In genomic region chr11:32642899-32643886, GRCm38 (mm10) we compare ENCODE assay signal across 8 mouse cellular contexts. TPM values are rescaled to one million over a fixed set of nuclear protein-coding genes. Genes with fewer than 3 reads are reported as not detected.
DNase-seq lines count a peak whose midpoint lies in the region; ATAC-seq and TF ChIP-seq lines count a peak whose summit lies in the region.

No protein-coding gene starts in this region.

- peak overlapping the region; percentile 60 to 92 (median 76) for H3K4me3 ChIP-seq in CH12.LX (replicated peaks in 1 of 3; ENCODE audit: low read depth in 2 of 3, low read length in 2 of 3, poor library complexity in 1 of 3)
- H3K4me3 ChIP-seq in brown adipose tissue, adult 24 weeks (ENCODE audit: insufficient read depth, low read depth, low read length) = peak overlapping the region; percentile 88
- H3K4me3 ChIP-seq in limb, embryonic 11.5 days (ENCODE audit: low read depth, low read length) = peak overlapping the region; percentile 96
- peak overlapping the region; percentile 99 for H3K4me3 ChIP-seq in midbrain, embryonic 14.5 days (replicated peaks; ENCODE audit: low read depth, low read length)

- under 1% methylated on average over 50 of the region's 54 CpGs for WGBS in limb, embryonic 11.5 days
- WGBS in midbrain, embryonic 14.5 days = under 1% methylated on average over 53 of the region's 54 CpGs

- DNase-seq in heart, adult 8-10 months (ENCODE audit: low spot score) = peak; percentile 24
- DNase-seq in heart, postnatal 36 days = no peak
- DNase-seq in CH12.LX (ENCODE audit: extremely low read depth) = peak; percentile 21
- peak; percentile 24 to 28 for DNase-seq in frontal cortex, postnatal 14 days (ENCODE audit: low spot score in 2 of 2)
- DNase-seq in limb, embryonic 11.5 days (ENCODE audit: low spot score) = peak; percentile 45
- DNase-seq in midbrain, embryonic 14.5 days = peak; percentile 46

- H3K36me3 ChIP-seq in CH12.LX (replicated peaks in 1 of 2; ENCODE audit: control insufficient read depth in 1 of 2, insufficient read depth in 1 of 2, low read length in 1 of 2) = peaks cover 0 to 27% of the 10 kb centered on the region in 2 experiments
- H3K36me3 ChIP-seq in limb, embryonic 11.5 days (ENCODE audit: control insufficient read depth, insufficient read depth, low read length) = no peaks in the 10 kb centered on the region
- H3K36me3 ChIP-seq in midbrain, embryonic 14.5 days (ENCODE audit: control insufficient read depth, insufficient read depth, low read length) = no peaks in the 10 kb centered on the region

- H3K27ac ChIP-seq in CH12.LX (ENCODE audit: insufficient read depth, low read depth) = peak overlapping the region; percentile 89
- H3K27ac ChIP-seq in brown adipose tissue, adult 24 weeks (replicated peaks; ENCODE audit: low read depth, low read length) = peak overlapping the region; percentile 75
- peak overlapping the region; percentile 96 for H3K27ac ChIP-seq in limb, embryonic 11.5 days (replicated peaks; ENCODE audit: low read depth, low read length)
- peak overlapping the region; percentile 97 for H3K27ac ChIP-seq in midbrain, embryonic 14.5 days (replicated peaks; ENCODE audit: low read depth, low read length)

- H3K79me2 ChIP-seq in CH12.LX (replicated peaks; ENCODE audit: control insufficient read depth, extremely low read depth, insufficient read depth, poor library complexity, severe bottlenecking) = peaks cover 49% of the 10 kb centered on the region

- no peak for TF ChIP-seq RAD21 in CH12.LX (IDR thresholded peaks at IDR 0.05; ENCODE audit: low read depth, low read length)

- peaks cover 16 to 67% of the 10 kb centered on the region in 2 experiments for H3K4me1 ChIP-seq in CH12.LX (ENCODE audit: control insufficient read depth in 1 of 2, insufficient read depth in 2 of 2)
- H3K4me1 ChIP-seq in brown adipose tissue, adult 24 weeks (ENCODE audit: control insufficient read depth, insufficient read depth, insufficient read length, low read length) = peaks cover 4% of the 10 kb centered on the region; the same call in 1 of the 2 replicates
- H3K4me1 ChIP-seq in limb, embryonic 11.5 days (ENCODE audit: control insufficient read depth, insufficient read depth, low read length) = peaks cover 9% of the 10 kb centered on the region
- H3K4me1 ChIP-seq in midbrain, embryonic 14.5 days (ENCODE audit: control insufficient read depth, insufficient read depth, low read length) = peaks cover 14% of the 10 kb centered on the region

- H3K9ac ChIP-seq in CH12.LX (ENCODE audit: insufficient read depth, low read depth) = peak overlapping the region; percentile 76
- H3K9ac ChIP-seq in limb, embryonic 11.5 days (ENCODE audit: low read length) = peak overlapping the region; percentile 98
- H3K9ac ChIP-seq in midbrain, embryonic 14.5 days (replicated peaks; ENCODE audit: low read length) = peak overlapping the region; percentile 95

- peak; percentile 58 for ATAC-seq in limb, embryonic 11.5 days (ENCODE audit: insufficient number of reproducible peaks, low FRiP score, low TSS enrichment, low read depth)
- peak; percentile 59 for ATAC-seq in midbrain, embryonic 14.5 days (ENCODE audit: low FRiP score, low TSS enrichment)
- no peak for ATAC-seq in monocyte, adult 5-6 weeks (replicated peaks; ENCODE audit: insufficient number of reproducible peaks, low FRiP score, low TSS enrichment, poor library complexity, severe bottlenecking)

- intact Hi-C loops in heart, postnatal 36 days (cut with DNase I) = loop anchor here (2.0 kb wide), 1 partner anchor 58 kb away; no protein-coding TSS in a partner anchor

- no peak for TF ChIP-seq CTCF in CH12.LX (conservative IDR thresholded peaks at IDR 0.05 in 1 of 2, IDR thresholded peaks at IDR 0.05 in 1 of 2; ENCODE audit: low read depth in 2 of 2, low read length in 2 of 2)

- H3K27me3 ChIP-seq in CH12.LX (replicated peaks) = no peaks in the 10 kb centered on the region
- no peaks in the 10 kb centered on the region for H3K27me3 ChIP-seq in limb, embryonic 11.5 days (ENCODE audit: control insufficient read depth, insufficient read depth, low read length)
- no peaks in the 10 kb centered on the region for H3K27me3 ChIP-seq in midbrain, embryonic 14.5 days (ENCODE audit: control insufficient read depth, insufficient read depth, low read length)

- TF ChIP-seq POLR2A in CH12.LX (IDR thresholded peaks at IDR 0.05; ENCODE audit: low read depth, low read length) = no peak

- no peaks in the 10 kb centered on the region for H3K9me3 ChIP-seq in CH12.LX (replicated peaks; ENCODE audit: low read length)
- no peaks in the 10 kb centered on the region for H3K9me3 ChIP-seq in limb, embryonic 11.5 days (ENCODE audit: control insufficient read depth, low read length)
- H3K9me3 ChIP-seq in midbrain, embryonic 14.5 days (ENCODE audit: control insufficient read depth, low read length) = no peaks in the 10 kb centered on the region

- TF ChIP-seq EP300 in CH12.LX (IDR thresholded peaks at IDR 0.05; ENCODE audit: low read length) = no peak

- H3K4me2 ChIP-seq in CH12.LX (ENCODE audit: insufficient read depth, low read depth, poor library complexity, severe bottlenecking) = peak overlapping the region; percentile 97
- peak overlapping the region; percentile 79 for H3K4me2 ChIP-seq in limb, embryonic 11.5 days (ENCODE audit: low read depth, severe bottlenecking)
- peak overlapping the region; percentile 86 for H3K4me2 ChIP-seq in midbrain, embryonic 14.5 days (ENCODE audit: low read length)

- dilution Hi-C loops in CH12.LX (cut with MboI; ENCODE audit: extremely low pct_ligation_motif_present, extremely low pct_unique_long_range_greater_than_20kb, low sequenced_read_pairs) = no loop called here

- in situ Hi-C loops in CH12.LX (cut with MboI; ENCODE audit: low pct_ligation_motif_present, low pct_unique_long_range_greater_than_20kb, low sequenced_read_pairs) = no loop called here

TF ChIP-seq in CH12.LX, 34 proteins besides CTCF, POLR2A, EP300 and RAD21:
- TF ChIP-seq ELF1 (IDR thresholded peaks at IDR 0.05; ENCODE audit: low read depth, low read length) (no peak), TCF12 (IDR thresholded peaks at IDR 0.05; ENCODE audit: low read depth, low read length) (peak; percentile 8; the same call in 1 of the 2 replicates), POLR2AphosphoS2 (IDR thresholded peaks at IDR 0.05; ENCODE audit: low read depth, low read length) (no peak), HCFC1 (IDR thresholded peaks at IDR 0.05; ENCODE audit: low read depth, low read length) (peak; percentile 25; the same call in 1 of the 2 replicates), GABPA (IDR thresholded peaks at IDR 0.05; ENCODE audit: insufficient replicate concordance, low read depth, low read length) (no peak), CHD2 (IDR thresholded peaks at IDR 0.05; ENCODE audit: low read length) (no peak), JUND (conservative IDR thresholded peaks at IDR 0.05; ENCODE audit: low read depth, low read length) (no peak), ZC3H11A (IDR thresholded peaks at IDR 0.05; ENCODE audit: low read depth, low read length) (no peak), MYC (IDR thresholded peaks at IDR 0.05; ENCODE audit: low read depth, low read length) (no peak), MAX (IDR thresholded peaks at IDR 0.05; ENCODE audit: low read length) (no peak), E2F4 (IDR thresholded peaks at IDR 0.05; ENCODE audit: insufficient replicate concordance, low read depth, low read length) (no peak), IRF4 (IDR thresholded peaks at IDR 0.05; ENCODE audit: low read depth, low read length) (no peak), MAFK (IDR thresholded peaks at IDR 0.05; ENCODE audit: insufficient replicate concordance, low read length) (no peak)

RNA-seq across cellular contexts. Expression of gene Fbxw11, which starts 0.7 kb away (rescaled TPM):
- total RNA-seq in heart, adult 8-10 months (2022) = 10 to 100 TPM; 44.2 to 51.4 (median 46.2) TPM
- 10 to 100 TPM; 49.5 to 51.3 TPM for total RNA-seq in heart, postnatal 36 days (2021)
- total RNA-seq in CH12.LX (2012; rRNA removed) = 55.9 and 58.5 TPM in 2 replicates
- total RNA-seq in CH12.LX (2014; rRNA removed) = 82.8 and 85.0 TPM in 2 replicates
- 45.0 and 54.5 TPM in 2 replicates for polyA plus RNA-seq in CH12.LX (2012; ENCODE audit: insufficient read length, low read depth)
- polyA plus RNA-seq in brown adipose tissue, adult 24 weeks (2012; ENCODE audit: insufficient read depth, insufficient read length, missing spikeins) = 26.5 and 27.8 TPM in 2 replicates
- 89.4 and 92.6 TPM in 2 replicates for polyA plus RNA-seq in limb, embryonic 11.5 days (2014; fragmentation: Nextera tagmentation; extraction: Ambion mirVana)
- 93.5 and 120 TPM in 2 replicates for polyA plus RNA-seq in midbrain, embryonic 14.5 days (2014; fragmentation: Nextera tagmentation; extraction: Ambion mirVana)
- 57.1 to 117 TPM (median 73.5 TPM) in 3 replicates for total RNA-seq in monocyte, adult 5-6 weeks (2017)

Comparison
In these comparisons a context has a peak if more than half of its experiments do, and no peak if none do; other contexts are left out.
1. DNase-seq: peak in heart, adult 8-10 months (single experiment), CH12.LX (single experiment), frontal cortex, postnatal 14 days (2 of 2), limb, embryonic 11.5 days (single experiment) and midbrain, embryonic 14.5 days (single experiment); none in heart, postnatal 36 days (0 of 2).
2. Peak in every context shown above with its lines, with median percentiles within 50 percentile points of each other: H3K27ac ChIP-seq, H3K4me2 ChIP-seq, H3K4me3 ChIP-seq and H3K9ac ChIP-seq.